Mouse (Mus musculus) frontal cortex, postnatal 25 days (tissue): ENCODE measurements around the gene Phf19.

Experiments
- DNase-seq, 2 experiments: peaks; one replicate each; pipeline ENCODE4 v3.0.0; 2022; ENCODE audit warnings: low spot score in 2 of 2

The Phf19 gene

DNA sequence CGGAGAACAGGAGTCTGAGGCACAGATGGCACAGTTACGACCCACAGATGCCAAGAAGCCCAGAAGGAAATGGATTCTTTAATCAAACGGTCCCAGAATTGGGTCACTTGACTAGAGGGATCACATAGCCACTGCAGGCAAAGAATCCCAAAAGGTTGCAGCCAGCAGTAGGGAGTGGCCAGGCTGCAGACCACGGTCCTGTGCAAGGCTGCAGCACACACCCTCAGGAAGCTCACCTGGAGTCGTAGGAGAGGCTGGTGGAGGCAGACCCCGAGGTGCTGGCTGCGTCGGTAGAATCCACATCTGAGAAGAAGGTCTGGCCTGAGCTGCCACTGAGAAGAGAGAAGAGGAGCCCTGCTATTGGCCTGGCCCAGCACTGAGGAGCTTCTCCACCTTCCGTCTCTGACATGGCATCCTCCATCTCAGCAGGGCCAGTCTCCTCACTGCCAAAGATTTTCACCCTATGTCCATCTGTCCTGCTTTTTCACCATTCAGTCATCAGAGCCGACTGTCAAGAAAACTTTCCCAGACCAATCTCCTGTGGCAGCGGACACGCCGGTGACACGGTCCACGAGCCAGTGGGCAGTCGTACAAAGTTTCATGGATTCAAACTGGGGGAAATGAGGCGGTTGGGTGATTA is 16.9 kb downstream of the Phf19 start:
- no peak for DNase-seq

DNA sequence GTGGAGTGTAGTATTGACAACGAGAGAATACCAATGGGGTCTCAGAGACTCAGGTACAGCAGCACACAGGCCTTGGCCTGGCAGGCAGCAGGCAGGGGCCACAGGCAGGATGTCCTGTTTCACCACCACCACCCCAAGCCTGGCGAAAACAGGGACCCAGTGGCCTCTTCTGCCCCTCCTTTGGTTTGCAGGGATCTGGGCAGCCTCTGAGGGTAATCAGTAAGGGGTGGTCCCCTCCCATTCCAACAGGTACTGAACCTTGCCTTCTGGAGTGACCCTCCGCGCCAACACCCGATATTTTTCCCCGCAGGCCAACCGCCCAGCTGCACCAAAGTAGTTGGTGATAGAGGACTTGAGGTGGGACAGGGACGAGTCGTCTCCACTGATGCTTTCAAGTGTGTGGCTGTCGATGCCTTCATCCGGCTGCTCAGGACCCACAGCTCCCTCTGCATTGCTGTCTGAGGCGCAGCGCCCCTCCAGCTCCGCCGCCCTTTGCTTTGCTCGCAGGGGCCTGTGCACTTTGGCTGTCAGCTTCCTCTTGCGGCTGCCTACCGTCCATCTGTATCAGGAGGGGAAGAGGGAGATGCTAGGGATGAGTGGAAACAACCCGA is 18.2 kb downstream of the Phf19 start:
- DNase-seq: no peak

DNA sequence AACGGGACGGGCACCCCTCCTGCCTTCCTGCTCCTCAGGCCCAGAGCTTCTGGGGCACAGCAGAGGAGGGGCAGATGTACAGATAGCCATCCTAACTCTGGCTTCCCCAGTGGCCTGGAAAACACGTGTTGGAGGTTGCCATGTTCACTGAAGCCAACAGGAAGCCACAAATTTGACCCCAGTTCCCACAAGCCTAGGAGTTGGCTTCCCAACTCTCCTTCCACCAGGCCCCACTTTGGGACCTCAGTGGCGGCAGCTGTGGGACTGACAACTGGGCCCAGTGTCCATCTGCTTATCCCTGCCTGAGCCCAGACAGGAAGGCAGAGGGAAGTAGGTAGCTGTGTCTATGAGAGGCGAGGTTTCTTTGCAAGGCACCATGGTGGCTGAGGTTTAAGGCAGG is 19.9 kb downstream of the Phf19 start:
- DNase-seq: no peak

DNA sequence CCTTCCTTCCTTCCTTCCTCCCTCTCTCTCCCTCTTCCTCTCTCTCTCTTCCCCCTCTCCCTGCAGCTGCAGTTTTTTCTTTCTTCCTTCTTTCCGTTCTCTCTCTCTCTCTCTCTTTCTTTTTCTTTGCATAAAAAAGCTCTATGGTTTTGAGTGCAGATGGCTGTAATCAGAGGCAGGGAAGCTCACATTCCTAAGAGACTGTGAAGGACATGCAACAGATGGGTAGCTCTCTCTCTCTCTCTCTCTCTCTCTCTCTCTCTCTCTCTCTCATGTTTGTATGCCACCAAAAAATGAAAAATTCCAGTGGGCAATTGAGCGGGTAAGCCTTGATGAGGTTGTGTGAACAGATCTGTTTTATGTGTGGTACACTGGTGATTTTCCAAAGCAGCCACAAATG is 29.6 kb downstream of the Phf19 start:
- DNase-seq: no peak

DNA sequence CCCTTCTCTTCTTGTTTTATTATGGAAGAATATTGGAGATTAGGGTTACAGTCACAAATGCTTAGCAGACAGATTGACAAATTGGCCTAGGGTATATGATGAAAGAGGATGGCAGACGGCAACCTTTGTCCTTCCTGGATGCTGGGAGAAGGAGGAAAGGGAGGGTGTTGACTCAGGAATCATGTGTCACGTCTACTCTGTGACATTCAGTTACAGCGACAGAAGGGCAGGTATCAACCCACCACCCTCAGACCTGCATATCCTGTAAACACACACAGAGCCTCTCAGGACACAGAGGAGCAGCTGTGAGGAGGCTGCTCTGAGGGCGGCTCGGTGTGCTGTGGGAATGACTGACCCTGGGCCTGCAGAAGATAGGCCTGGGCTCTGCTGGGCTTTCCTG is 30.6 kb downstream of the Phf19 start:
- no peak for DNase-seq

DNA sequence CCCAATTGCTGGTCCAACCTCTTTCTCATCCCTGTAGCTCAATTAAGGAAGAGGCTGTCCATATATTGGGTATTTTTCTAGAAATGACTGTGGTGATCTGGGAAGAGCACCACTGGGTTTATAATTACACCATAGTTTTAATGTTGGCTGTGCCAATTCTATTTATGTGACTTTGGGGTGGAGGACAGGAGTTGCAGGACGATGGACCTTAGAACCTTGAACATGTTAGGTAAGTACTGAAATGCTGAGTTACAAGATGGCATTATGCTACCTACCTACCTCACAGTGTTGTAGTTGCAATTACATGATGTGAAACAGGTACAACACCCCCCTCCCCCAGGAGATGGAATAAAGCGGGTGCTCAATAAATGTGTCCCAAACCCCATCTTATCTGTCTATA is 31.1 kb downstream of the Phf19 start:
- DNase-seq: no peak

DNA sequence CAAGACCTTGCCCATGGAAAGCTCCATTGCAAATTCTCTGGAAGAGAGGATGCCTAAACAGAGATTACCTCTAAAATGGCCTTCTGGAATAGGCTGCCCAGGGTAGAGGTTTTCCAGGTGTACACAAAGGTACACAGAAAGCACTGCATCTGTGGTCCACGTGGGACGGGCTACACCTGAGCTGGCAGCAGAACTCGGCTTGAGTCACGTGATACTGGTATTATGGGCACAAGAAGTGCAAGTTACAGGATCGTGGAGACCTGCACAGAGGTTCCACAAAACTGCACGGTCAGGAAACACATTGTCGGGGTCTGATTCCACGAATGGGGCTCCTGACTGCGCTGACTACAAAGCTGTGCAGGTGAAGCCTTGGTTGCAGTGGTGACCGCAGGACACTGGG is 33.8 kb downstream of the Phf19 start:
- no peak for DNase-seq

DNA sequence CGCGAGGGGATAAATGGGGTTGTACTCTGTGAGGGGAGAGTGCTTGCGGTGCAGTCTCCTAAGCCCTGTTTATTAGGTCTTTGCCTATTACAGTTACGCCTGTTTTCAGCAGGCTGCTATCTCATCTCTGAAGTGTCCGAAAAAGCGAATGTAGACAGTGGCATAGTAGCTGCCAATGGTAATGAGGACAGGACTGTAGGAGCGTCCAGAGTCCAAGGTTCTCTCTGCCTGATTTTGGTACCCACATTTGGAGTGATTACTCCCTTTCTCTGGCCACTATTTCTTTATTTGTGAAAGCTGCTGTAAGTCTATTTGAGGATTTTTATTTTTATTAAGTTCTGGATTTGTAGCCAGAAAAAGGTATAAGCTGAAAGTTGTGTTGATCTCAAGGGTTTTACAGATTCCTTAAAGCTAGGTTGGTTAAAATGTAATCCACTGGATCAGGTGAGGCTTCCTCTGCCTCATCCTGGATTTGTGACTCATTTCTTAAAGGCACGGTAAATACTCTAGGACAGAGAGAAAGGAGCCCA is 38.9 kb downstream of the Phf19 start, which contains the start of gene Psmd5:
Gene Psmd5, minus strand, starts transcription at position 153 of the 530 bp plus-strand sequence.
- no peak for DNase-seq

DNA sequence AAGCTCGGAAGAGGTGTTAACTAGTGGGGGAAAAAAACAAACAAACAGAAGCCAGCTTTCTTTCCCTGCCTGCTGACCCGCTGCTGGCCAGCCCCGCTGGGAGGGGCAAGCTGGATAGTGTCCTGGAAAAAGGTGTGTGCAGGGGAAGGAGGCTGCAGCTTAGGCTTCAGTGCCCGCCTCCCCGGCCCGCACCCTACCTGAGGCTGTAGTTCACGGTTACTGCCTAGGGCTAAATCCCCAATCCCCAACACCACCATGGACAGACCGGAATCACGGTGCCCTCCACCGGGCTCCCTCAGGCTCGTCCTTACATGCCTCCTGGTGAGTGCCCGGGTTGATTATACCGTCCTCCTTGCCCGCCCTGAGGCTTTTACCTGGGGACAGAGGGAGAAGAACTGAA is 39.6 kb downstream of the Phf19 start, which contains the start of gene Cutal:
Gene Cutal, plus strand, starts transcription at position 126 of the 400 bp plus-strand sequence.
- no peak for DNase-seq

DNA sequence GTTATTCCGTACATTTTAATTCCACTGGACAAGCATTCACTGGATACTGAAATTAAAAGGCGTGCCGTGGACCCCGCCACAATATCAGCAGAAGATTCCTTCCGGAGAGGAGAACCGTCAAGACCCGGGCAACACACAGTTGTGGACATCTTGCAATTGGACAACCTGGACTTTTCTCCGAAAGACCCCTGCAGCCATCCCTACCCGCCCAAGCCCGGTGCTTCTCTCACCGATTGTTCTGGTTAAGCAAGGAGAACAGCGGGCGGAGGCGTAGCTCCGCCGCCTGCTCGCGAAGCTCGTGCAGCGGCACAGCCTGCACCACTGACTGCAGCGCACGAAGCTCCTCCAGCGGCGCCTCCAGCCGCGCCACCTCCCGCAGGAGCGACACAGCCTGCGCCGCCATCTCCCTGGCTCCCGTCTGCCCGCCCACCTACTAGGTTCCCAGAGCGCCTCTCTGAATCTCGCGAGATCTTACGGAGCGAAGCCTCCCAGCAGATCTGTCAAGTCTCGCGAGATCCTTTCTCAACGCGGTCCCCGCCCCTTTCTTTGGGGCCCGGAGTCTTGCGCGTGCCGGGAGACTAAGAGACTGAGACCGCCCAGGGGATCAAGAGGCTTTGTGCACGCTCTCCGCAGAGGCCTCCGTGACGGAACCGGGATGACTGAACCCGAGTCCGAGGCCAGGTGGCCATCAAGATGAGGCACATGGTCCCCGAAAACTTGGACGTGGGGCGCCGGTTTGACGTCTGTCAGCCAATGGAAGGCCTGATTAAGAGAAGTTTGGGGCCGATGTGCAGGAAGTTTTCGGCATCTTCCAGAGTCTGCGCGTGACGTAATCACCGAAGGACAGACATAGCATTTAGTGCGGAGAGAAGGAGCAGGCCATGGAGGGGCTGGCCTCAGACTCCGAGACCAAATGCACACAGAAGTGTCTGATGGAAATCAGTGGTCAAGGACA is 43.0 kb downstream of the Phf19 start:
- DNase-seq: peak; percentile 81 to 87

DNA sequence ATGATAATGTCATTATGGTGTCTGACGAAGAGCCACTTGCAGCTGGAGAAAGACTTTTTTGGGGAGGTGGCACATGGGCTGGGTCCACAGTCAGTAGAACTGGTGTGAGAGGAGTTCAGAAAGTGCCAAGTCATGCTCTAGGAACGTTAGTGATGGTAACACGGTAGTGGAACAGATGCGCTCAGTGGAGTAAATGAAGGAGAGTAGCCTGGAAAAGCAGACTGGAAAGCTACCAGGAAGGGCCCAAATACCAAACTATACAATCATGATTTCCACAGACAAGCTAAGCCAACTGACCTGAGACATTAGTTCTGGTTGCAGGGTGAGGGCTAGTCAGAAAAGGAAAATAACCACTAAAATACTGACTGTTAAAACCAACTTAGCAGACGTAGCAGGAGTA is 44.1 kb downstream of the Phf19 start:
- DNase-seq: no peak

DNA sequence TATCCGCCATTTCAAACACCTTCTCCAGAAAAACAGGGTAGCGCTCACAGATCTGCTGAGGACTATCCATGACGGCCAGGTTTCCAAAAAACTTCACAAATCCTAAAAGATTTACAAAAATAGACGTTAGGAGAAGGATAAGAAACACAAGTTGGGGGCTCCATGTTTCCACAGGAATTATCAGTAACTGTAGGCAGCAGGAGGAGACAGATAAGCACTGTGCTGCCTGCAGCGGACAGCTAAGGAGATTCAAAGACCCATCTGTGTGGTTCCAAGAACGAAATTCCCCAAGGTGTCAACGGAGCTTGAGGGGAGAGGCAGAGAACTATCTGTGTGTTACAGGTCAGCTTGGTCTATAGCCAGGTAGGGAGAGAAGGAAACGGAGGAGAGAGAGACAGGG is 56.1 kb downstream of the Phf19 start:
- no peak for DNase-seq

DNA sequence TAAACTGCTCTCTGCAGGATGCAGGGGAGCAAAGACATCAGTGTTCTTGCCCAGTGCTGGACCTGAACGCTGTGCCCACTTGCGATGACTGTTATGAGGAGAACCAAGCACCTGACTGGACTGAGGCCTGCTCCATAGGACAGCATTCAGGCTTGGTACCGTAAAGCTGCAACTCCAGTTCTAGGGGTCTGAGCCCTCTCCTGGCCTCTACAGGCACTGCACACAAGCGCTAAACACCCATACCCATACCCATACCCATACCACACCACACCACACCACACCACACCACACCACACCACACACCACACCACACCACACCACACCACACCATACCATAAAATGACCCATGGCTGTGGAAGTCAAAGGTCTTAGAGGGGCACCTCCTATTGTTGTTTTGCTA is 58.6 kb downstream of the Phf19 start:
- no peak for DNase-seq

DNA sequence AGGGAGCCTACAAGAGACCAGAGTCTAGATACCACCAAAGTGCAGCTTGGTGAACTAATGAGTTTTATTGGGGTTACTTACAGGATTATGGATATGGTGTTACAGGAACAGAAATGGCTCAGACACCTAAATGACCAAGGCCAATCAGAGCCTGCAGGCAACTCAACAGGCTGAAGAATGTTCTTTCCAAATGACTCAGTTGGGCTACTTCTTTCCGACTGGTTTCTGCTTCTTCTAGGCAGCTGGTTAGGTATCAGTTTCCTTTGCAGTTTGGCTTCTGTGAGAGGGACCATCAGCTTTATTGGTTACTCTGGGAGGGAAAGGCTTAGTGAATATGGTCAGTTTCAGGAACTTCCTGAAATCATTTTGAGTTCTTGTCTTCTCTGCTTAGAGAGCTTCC is 66.1 kb downstream of the Phf19 start:
- DNase-seq: no peak
